Mouse (Mus musculus): ENCODE data around the gene 2810459M11Rik.

DNA sequence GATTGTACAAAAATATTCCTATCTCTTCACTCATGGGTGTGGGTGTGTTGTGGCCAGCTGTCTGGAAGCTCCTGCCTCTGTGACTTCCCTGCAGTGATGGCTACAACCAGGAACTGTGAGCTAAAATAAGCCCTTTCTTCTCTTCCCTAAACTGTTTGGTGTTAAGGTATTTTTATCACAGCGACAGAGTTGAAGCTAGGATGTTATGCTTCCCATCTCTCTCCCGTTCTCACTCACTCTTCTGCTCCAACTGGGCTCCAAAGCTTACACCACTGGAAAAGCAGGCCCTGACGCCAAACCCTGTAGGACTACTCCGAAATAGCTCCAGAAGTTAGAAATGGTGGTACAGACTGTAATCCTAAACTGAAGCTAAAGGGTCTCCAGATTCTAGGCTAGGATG is 607 bp upstream of the 2810459M11Rik start:
- TF ChIP-seq CTCF (IDR thresholded peaks at IDR 0.05; ENCODE audit: low read depth) = no peak
- no peak for TF ChIP-seq EP300 (IDR thresholded peaks at IDR 0.05; ENCODE audit: low read depth)
